Mouse (Mus musculus): ENCODE data around the gene Syne3. TPM values are rescaled to one million over a fixed set of nuclear protein-coding genes. Genes with fewer than 3 reads are reported as not detected.

Syne3 gene
- polyA plus RNA-seq, 1 experiment from 2014 or later = 3.0 TPM

DNA sequence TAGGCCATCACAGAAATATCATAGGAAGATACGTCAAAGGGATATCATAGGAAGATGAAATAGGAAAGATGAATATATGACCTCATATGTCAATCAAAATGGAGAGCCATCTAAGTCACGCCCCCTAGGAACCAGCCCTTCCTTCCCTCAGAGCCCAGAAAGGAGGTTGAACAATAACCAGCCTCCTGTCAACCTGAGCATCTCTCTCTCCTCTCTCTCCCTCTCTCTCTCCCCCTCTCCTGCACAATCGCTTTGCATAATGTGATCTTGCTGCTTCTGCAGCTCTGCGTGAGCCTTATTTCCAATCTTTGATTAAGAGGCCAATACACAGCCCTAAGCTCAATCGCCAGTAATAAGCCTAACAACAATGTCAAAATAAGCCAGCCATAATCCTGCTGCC, 84.6 kb downstream of the Syne3 start:
- no peak for ATAC-seq (ENCODE audit: low read depth)
- Histone ChIP-seq H3K36me3 (ENCODE audit: control insufficient read depth, insufficient read depth, low read length) (no peaks in the 10 kb centered on the region), H3K4me1 (ENCODE audit: control insufficient read depth, insufficient read depth, low read length) (peaks cover 11% of the 10 kb centered on the region; the same call in 1 of the 2 replicates), H3K27ac (replicated peaks; ENCODE audit: low read depth, low read length) (0 out of 2 replicates have a peak overlapping the region, but pooled peaks have one; percentile 2), H3K9ac (ENCODE audit: low read depth, low read length) (no peak overlapping the region), H3K27me3 (replicated peaks; ENCODE audit: control insufficient read depth, insufficient read depth, low read length) (no peaks in the 10 kb centered on the region), H3K4me3 (ENCODE audit: low read depth, low read length) (no peak overlapping the region), H3K4me2 (ENCODE audit: low read depth, low read length) (no peak overlapping the region), H3K9me3 (ENCODE audit: control insufficient read depth, low read length) (no peaks in the 10 kb centered on the region)
- 73% methylated on average over 5 of the region's 5 CpGs for whole genome bisulfite sequencing
- no peak for DNase-seq (ENCODE audit: low spot score)

DNA sequence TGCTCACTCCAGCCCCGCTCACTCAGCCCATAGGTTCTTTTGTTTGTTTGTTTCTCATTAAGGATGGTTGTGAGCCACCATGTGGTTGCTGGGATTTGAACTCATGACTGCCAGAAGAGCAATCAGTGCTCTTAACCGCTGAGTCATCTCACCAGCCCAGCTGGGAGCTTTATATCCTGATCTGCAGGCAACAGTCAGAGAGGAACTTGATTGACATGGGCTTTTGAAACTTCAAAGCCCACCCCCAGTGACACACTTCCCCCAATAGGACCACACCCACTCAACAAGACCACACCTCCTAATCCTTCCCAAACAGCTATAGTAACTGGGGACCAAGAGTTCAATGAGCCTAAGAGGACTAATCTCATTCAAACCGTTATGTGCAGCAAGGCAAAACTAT, 85.1 kb downstream of the Syne3 start:
- H3K9ac ChIP-seq (ENCODE audit: low read depth, low read length) = no peak overlapping the region
- 87% methylated on average over 3 of the region's 3 CpGs for WGBS
- DNase-seq (ENCODE audit: low spot score) (no peak), ATAC-seq (ENCODE audit: low read depth) (no peak)
- H3K27me3 ChIP-seq (replicated peaks; ENCODE audit: control insufficient read depth, insufficient read depth, low read length) = no peaks in the 10 kb centered on the region
- H3K9me3 ChIP-seq (ENCODE audit: control insufficient read depth, low read length) = no peaks in the 10 kb centered on the region
- H3K36me3 ChIP-seq (ENCODE audit: control insufficient read depth, insufficient read depth, low read length) = no peaks in the 10 kb centered on the region
- H3K4me2 ChIP-seq (ENCODE audit: low read depth, low read length) = no peak overlapping the region
- peak overlapping the region; percentile 66; the same call in 1 of the 2 replicates for H3K27ac ChIP-seq (replicated peaks; ENCODE audit: low read depth, low read length)
- H3K4me1 ChIP-seq (ENCODE audit: control insufficient read depth, insufficient read depth, low read length) = peaks cover 11% of the 10 kb centered on the region; the same call in 1 of the 2 replicates
- no peak overlapping the region for H3K4me3 ChIP-seq (ENCODE audit: low read depth, low read length)

DNA sequence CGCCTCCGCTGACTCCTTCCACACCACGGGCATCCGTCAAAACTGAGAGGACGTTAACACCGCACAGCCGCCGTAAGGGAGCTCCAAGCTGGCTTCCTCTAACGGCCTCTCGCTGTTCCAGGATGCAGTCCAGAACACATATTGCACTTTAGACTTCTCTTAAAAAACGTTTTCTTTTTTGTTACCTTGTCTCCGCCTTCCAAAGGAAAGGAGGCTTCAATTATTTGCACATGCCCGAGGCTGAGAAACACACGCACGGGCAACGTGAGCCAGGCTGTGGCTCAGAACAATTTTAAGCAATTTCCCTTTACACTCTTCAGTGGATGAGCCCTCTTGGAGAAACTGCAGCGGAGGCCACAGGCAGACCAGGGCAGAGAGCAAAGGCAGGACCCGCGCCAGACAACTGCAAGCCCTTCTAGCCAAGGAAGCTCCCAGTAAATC, 85.6 kb downstream of the Syne3 start:
- ATAC-seq (ENCODE audit: low read depth) = peak; percentile 37; the same call in 1 of the 2 replicates
- Histone ChIP-seq H3K4me1 (ENCODE audit: control insufficient read depth, insufficient read depth, low read length) (peaks cover 11% of the 10 kb centered on the region; the same call in 1 of the 2 replicates), H3K27me3 (replicated peaks; ENCODE audit: control insufficient read depth, insufficient read depth, low read length) (no peaks in the 10 kb centered on the region), H3K9ac (ENCODE audit: low read depth, low read length) (no peak overlapping the region), H3K36me3 (ENCODE audit: control insufficient read depth, insufficient read depth, low read length) (no peaks in the 10 kb centered on the region), H3K4me2 (ENCODE audit: low read depth, low read length) (peak overlapping the region; percentile 28), H3K9me3 (ENCODE audit: control insufficient read depth, low read length) (no peaks in the 10 kb centered on the region), H3K27ac (replicated peaks; ENCODE audit: low read depth, low read length) (peak overlapping the region; percentile 66), H3K4me3 (ENCODE audit: low read depth, low read length) (no peak overlapping the region)
- WGBS = 16% methylated on average over 19 of the region's 19 CpGs
- peak; percentile 64 for DNase-seq (ENCODE audit: low spot score)

DNA sequence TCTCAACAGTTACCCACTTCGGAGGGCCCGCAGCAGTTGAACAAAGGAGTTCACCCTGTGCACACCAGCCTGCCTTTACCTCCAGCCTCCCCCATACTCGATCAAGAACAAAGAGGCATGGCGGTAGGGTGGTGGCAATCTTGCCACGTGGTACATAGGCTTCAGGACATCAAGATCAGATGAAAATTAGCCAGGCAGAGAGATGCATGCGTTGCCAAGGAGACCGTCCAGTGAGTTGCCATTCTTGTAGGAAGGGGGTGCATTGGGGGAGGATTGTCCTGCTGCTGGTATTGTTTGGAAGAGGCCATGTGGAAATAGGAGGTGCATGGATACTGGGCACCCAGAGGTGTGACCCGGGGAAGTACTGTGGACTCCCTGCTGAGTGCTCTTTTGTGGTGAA, 87.0 kb downstream of the Syne3 start:
- no peaks in the 10 kb centered on the region for H3K36me3 ChIP-seq (ENCODE audit: control insufficient read depth, insufficient read depth, low read length)

DNA sequence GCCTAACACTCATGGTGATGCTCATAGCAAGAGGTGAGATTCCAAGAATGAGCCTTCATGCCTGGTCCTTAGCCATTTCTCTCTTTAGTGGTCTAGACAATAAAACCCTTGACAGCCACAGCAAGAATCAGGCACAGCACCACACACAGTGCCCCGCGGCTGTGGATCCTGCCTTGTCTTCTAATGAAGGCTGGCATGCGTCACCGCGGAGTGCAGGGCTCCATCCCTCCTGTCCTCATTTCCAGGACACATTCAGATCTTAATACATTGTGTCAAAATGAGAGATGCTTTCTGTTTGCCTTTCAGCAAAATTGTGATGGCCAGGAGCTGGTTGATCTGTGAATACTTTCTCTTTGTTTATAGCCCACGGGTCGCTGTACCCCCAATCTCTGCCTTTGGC, 88.5 kb downstream of the Syne3 start:
- H3K4me1 ChIP-seq (ENCODE audit: control insufficient read depth, insufficient read depth, low read length) = peaks cover 11% of the 10 kb centered on the region; the same call in 1 of the 2 replicates
- ATAC-seq (ENCODE audit: low read depth) = no peak
- H3K9me3 ChIP-seq (ENCODE audit: control insufficient read depth, low read length) = no peaks in the 10 kb centered on the region

More for the DNA sequence above, 87.0 kb downstream of the Syne3 start:
- Histone ChIP-seq H3K4me1 (ENCODE audit: control insufficient read depth, insufficient read depth, low read length) (peaks cover 11% of the 10 kb centered on the region; the same call in 1 of the 2 replicates), H3K9me3 (ENCODE audit: control insufficient read depth, low read length) (no peaks in the 10 kb centered on the region), H3K4me3 (ENCODE audit: low read depth, low read length) (no peak overlapping the region), H3K27me3 (replicated peaks; ENCODE audit: control insufficient read depth, insufficient read depth, low read length) (no peaks in the 10 kb centered on the region), H3K27ac (replicated peaks; ENCODE audit: low read depth, low read length) (no peak overlapping the region), H3K9ac (ENCODE audit: low read depth, low read length) (no peak overlapping the region), H3K4me2 (ENCODE audit: low read depth, low read length) (no peak overlapping the region)
- 70% methylated on average over 8 of the region's 8 CpGs for WGBS
- ATAC-seq (ENCODE audit: low read depth) (peak; percentile 39; the same call in 1 of the 2 replicates), DNase-seq (ENCODE audit: low spot score) (peak; percentile 52)

DNA sequence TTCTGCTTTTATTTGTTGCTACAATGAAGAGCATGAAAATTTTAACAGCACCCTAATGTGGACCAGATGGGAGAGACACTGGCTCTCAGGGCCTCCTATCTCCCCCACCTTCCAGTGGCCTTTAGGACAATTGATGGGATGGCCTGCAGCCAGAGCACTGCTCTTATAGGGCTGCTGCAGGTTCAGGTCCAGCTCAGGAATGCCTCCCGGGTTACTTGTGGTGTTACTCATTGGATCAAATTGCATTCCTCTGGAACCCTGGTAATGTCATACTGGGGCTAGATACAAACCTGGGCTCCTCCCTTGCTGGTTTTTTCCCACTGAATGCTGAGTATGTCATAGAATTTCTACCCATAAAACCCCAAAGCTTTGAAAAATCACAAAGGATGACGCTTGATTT, 90.4 kb downstream of the Syne3 start:
- Histone ChIP-seq H3K4me1 (ENCODE audit: control insufficient read depth, insufficient read depth, low read length) (peaks cover 11% of the 10 kb centered on the region; the same call in 1 of the 2 replicates), H3K9me3 (ENCODE audit: control insufficient read depth, low read length) (no peaks in the 10 kb centered on the region), H3K4me2 (ENCODE audit: low read depth, low read length) (no peak overlapping the region), H3K4me3 (ENCODE audit: low read depth, low read length) (no peak overlapping the region), H3K36me3 (ENCODE audit: control insufficient read depth, insufficient read depth, low read length) (no peaks in the 10 kb centered on the region), H3K9ac (ENCODE audit: low read depth, low read length) (no peak overlapping the region), H3K27ac (replicated peaks; ENCODE audit: low read depth, low read length) (no peak overlapping the region), H3K27me3 (replicated peaks; ENCODE audit: control insufficient read depth, insufficient read depth, low read length) (no peaks in the 10 kb centered on the region)
- ATAC-seq (ENCODE audit: low read depth) = no peak
- DNase-seq (ENCODE audit: low spot score) = peak; percentile 29
- WGBS = 41% methylated on average over 2 of the region's 2 CpGs

More for the DNA sequence above, 88.5 kb downstream of the Syne3 start:
- Histone ChIP-seq H3K27ac (replicated peaks; ENCODE audit: low read depth, low read length) (no peak overlapping the region), H3K27me3 (replicated peaks; ENCODE audit: control insufficient read depth, insufficient read depth, low read length) (no peaks in the 10 kb centered on the region), H3K4me2 (ENCODE audit: low read depth, low read length) (no peak overlapping the region), H3K36me3 (ENCODE audit: control insufficient read depth, insufficient read depth, low read length) (no peaks in the 10 kb centered on the region), H3K4me3 (ENCODE audit: low read depth, low read length) (no peak overlapping the region), H3K9ac (ENCODE audit: low read depth, low read length) (no peak overlapping the region)
- WGBS = 72% methylated on average over 7 of the region's 7 CpGs
- no peak for DNase-seq (ENCODE audit: low spot score)

DNA sequence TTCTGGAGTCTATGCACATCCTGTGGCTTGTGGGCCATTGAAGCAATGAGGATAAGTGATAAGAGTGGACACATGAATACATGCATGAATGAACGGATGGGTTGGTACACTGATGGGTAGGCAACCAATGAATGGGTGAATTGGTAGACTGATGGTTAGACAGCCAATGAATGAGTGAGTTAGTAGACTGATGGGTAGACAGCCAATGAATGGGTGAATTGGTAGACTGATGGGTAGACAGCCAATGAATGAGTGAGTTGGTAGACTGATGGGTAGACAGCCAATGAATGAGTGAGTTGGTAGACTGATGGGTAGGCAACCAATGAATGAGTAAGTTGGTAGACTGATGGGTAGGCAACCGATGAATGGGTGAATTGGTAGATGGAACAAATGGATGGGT, 91.7 kb downstream of the Syne3 start:
- Histone ChIP-seq H3K4me2 (ENCODE audit: low read depth, low read length) (no peak overlapping the region), H3K27ac (replicated peaks; ENCODE audit: low read depth, low read length) (no peak overlapping the region), H3K27me3 (replicated peaks; ENCODE audit: control insufficient read depth, insufficient read depth, low read length) (no peaks in the 10 kb centered on the region), H3K9ac (ENCODE audit: low read depth, low read length) (no peak overlapping the region), H3K4me3 (ENCODE audit: low read depth, low read length) (no peak overlapping the region), H3K9me3 (ENCODE audit: control insufficient read depth, low read length) (no peaks in the 10 kb centered on the region), H3K36me3 (ENCODE audit: control insufficient read depth, insufficient read depth, low read length) (no peaks in the 10 kb centered on the region), H3K4me1 (ENCODE audit: control insufficient read depth, insufficient read depth, low read length) (0 out of 2 replicates have a peak, but pooled peaks cover 2% of the 10 kb centered on the region)
- ATAC-seq (ENCODE audit: low read depth) = no peak
- DNase-seq (ENCODE audit: low spot score) = no peak
- 96% methylated on average over 2 of the region's 2 CpGs for WGBS

DNA sequence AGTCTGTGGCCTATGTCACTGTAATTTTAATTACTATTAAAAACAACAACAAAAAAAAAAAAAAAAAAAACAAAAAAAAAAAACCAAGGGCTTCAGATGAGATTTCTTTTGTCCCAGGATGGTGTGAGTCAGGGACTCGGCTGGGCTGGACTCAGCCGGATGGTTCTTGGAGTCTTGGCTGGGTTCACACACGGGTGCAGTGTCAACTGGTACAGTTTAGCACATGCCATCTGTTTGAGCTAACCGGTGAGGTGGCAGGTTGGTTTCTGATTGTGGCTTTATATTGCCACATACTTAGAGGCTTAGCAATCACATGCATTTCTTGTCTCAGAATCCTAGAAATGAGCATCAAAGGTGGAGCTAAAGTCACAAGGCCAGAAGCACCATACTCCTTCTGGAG, 92.3 kb downstream of the Syne3 start:
- Histone ChIP-seq H3K4me2 (ENCODE audit: low read depth, low read length) (no peak overlapping the region), H3K27me3 (replicated peaks; ENCODE audit: control insufficient read depth, insufficient read depth, low read length) (no peaks in the 10 kb centered on the region), H3K36me3 (ENCODE audit: control insufficient read depth, insufficient read depth, low read length) (no peaks in the 10 kb centered on the region), H3K4me1 (ENCODE audit: control insufficient read depth, insufficient read depth, low read length) (no peaks in the 10 kb centered on the region; the same call in 1 of the 2 replicates), H3K4me3 (ENCODE audit: low read depth, low read length) (no peak overlapping the region), H3K9ac (ENCODE audit: low read depth, low read length) (no peak overlapping the region), H3K27ac (replicated peaks; ENCODE audit: low read depth, low read length) (no peak overlapping the region), H3K9me3 (ENCODE audit: control insufficient read depth, low read length) (no peaks in the 10 kb centered on the region)
- ATAC-seq (ENCODE audit: low read depth) (no peak), DNase-seq (ENCODE audit: low spot score) (no peak)
- 86% methylated on average over 4 of the region's 4 CpGs for WGBS

DNA sequence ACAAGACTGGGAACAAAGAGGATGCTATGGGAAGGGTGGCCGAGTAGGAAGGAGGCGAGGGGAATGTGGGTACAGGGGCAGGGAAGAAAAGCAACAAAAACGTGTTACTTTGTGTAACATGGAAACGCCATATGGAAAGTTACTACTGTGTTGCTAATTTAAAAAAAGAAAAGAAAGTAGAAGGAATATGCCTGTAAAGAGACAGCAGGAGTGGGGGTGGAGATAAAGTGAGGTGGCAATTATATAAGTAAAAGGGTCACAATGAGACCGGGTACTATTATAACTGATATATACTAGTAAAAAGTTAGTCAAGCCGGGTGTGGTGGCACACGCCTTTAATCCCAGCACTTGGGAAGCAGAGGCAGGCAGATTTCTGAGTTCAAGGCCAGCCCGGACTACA, 92.8 kb downstream of the Syne3 start:
- no peaks in the 10 kb centered on the region for H3K27me3 ChIP-seq (replicated peaks; ENCODE audit: control insufficient read depth, insufficient read depth, low read length)
- no peak overlapping the region for H3K4me3 ChIP-seq (ENCODE audit: low read depth, low read length)
- H3K9ac ChIP-seq (ENCODE audit: low read depth, low read length) = no peak overlapping the region
- WGBS = 87% methylated on average over 8 of the region's 8 CpGs
- H3K4me1 ChIP-seq (ENCODE audit: control insufficient read depth, insufficient read depth, low read length) = no peaks in the 10 kb centered on the region; the same call in 1 of the 2 replicates
- ATAC-seq (ENCODE audit: low read depth) = no peak
- H3K36me3 ChIP-seq (ENCODE audit: control insufficient read depth, insufficient read depth, low read length) = no peaks in the 10 kb centered on the region
- H3K9me3 ChIP-seq (ENCODE audit: control insufficient read depth, low read length) = no peaks in the 10 kb centered on the region
- DNase-seq (ENCODE audit: low spot score) = no peak
- H3K27ac ChIP-seq (replicated peaks; ENCODE audit: low read depth, low read length) = no peak overlapping the region
- H3K4me2 ChIP-seq (ENCODE audit: low read depth, low read length) = no peak overlapping the region

Measured in embryonic facial prominence, embryonic 14.5 days (tissue).